Mouse (Mus musculus) cerebellum, adult 8-10 months (tissue): ENCODE data around the gene Mta1.

Experiments used
- DNase-seq: peaks from one replicate; pipeline ENCODE4 v3.0.0; 2022

Mta1 gene

GRCm38 (mm10) chr12:113151046-113151445 is 53.0 kb downstream of the Mta1 start:
- no peak for DNase-seq

- no peak for DNase-seq
Observed at GRCm38 (mm10) chr12:113151661-113152271, 53.7 kb downstream of the Mta1 start.

GRCm38 (mm10) chr12:113152272-113152661 is 54.2 kb downstream of the Mta1 start:
- DNase-seq, result no peak

- no peak for DNase-seq
Observed at GRCm38 (mm10) chr12:113152991-113153525, 55.0 kb downstream of the Mta1 start.

GRCm38 (mm10) chr12:113153971-113154370 is 55.9 kb downstream of the Mta1 start:
- DNase-seq, result no peak

- DNase-seq, result no peak
Observed at GRCm38 (mm10) chr12:113154747-113155075, 56.6 kb downstream of the Mta1 start.

GRCm38 (mm10) chr12:113155076-113155771 is 57.1 kb downstream of the Mta1 start:
- DNase-seq, result peak; percentile 54

- peak; percentile 99 for DNase-seq
Observed at GRCm38 (mm10) chr12:113155887-113156539, 57.9 kb downstream of the Mta1 start, which contains the start of gene Tedc1. Gene Tedc1 (plus strand): TSS chr12:113156421.

- no peak for DNase-seq
Observed at GRCm38 (mm10) chr12:113156540-113156929, 58.5 kb downstream of the Mta1 start.

GRCm38 (mm10) chr12:113157002-113157401 is 58.9 kb downstream of the Mta1 start:
- no peak for DNase-seq

GRCm38 (mm10) chr12:113157521-113157920 is 59.4 kb downstream of the Mta1 start:
- DNase-seq, result no peak

GRCm38 (mm10) chr12:113157971-113158370 is 59.9 kb downstream of the Mta1 start:
- DNase-seq, result no peak

GRCm38 (mm10) chr12:113163561-113164006 is 65.5 kb downstream of the Mta1 start:
- no peak for DNase-seq

- DNase-seq, result no peak
Observed at GRCm38 (mm10) chr12:113168031-113168536, 70.0 kb downstream of the Mta1 start.

- no peak for DNase-seq
Observed at GRCm38 (mm10) chr12:113176960-113177725, 79.1 kb downstream of the Mta1 start.

GRCm38 (mm10) chr12:113181020-113181419 is 82.9 kb downstream of the Mta1 start:
- no peak for DNase-seq

- peak; percentile 20 for DNase-seq
Observed at GRCm38 (mm10) chr12:113184945-113185344, 86.9 kb downstream of the Mta1 start.

GRCm38 (mm10) chr12:113185442-113186291 is 87.6 kb downstream of the Mta1 start, which contains the start of gene Tmem121:
Gene Tmem121 (plus strand): TSS chr12:113185930.
- peak; percentile 59 for DNase-seq

- peak; percentile 32 for DNase-seq
Observed at GRCm38 (mm10) chr12:113186326-113187010, 88.4 kb downstream of the Mta1 start.
